ENCODE assay signal across 12 mouse cellular contexts in the genomic region with DNA sequence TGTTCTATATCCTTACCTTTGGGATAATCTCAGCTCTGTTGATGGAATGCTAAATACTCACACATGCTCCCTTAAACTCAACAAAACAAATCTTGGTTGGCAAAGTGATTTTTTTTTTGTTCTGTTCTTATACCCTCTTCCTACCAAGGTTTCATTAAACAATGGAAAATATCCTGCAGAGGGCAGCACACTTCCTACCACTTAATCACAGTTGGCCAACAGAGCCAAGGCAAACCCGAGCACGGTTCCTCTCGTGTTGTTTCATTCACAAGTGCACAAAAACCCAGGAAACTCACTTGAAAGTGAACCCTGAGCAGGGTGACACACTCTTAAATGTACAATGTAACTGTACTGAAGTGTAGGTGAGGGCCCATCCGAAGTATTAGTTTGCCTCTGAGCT.
DNase-seq lines count a peak whose midpoint lies in the region; ATAC-seq and TF ChIP-seq lines count a peak whose summit lies in the region.
"Had no signal": no experiment of that assay in that cellular context is flagged by ENCODE, and none has a peak within 500 bp of the region (broad histone marks: within the 10 kb centered on the region; RNA-seq: fewer than 3 reads in every experiment).

No protein-coding gene starts in this region.

- H3K4me2 ChIP-seq in intestine, postnatal 0 days (replicated peaks; ENCODE audit: low read depth), result no peak overlapping the region
- H3K4me2 ChIP-seq in intestine, embryonic 16.5 days (ENCODE audit: low read depth, low read length), result no peak overlapping the region
- H3K4me2 ChIP-seq in midbrain, postnatal 0 days (ENCODE audit: low read depth, low read length, poor library complexity, severe bottlenecking), result no peak overlapping the region
- H3K4me2 ChIP-seq in midbrain, embryonic 13.5 days (replicated peaks), result no peak overlapping the region
- H3K4me2 ChIP-seq: embryonic facial prominence, embryonic 15.5 days; hindbrain, embryonic 15.5 days had no signal

- H3K9ac ChIP-seq in intestine, postnatal 0 days (ENCODE audit: low read depth, low read length), result no peak overlapping the region
- no peak overlapping the region for H3K9ac ChIP-seq in intestine, embryonic 16.5 days (ENCODE audit: low read depth, low read length)
- no peak overlapping the region for H3K9ac ChIP-seq in midbrain, postnatal 0 days (replicated peaks; ENCODE audit: low read length, poor library complexity, severe bottlenecking)
- H3K9ac ChIP-seq in midbrain, embryonic 13.5 days (replicated peaks), result no peak overlapping the region
- H3K9ac ChIP-seq: embryonic facial prominence, embryonic 15.5 days; hindbrain, embryonic 15.5 days had no signal

- ATAC-seq in intestine, postnatal 0 days, result no peak
- ATAC-seq in intestine, embryonic 16.5 days, result no peak
- ATAC-seq in midbrain, postnatal 0 days (ENCODE audit: low FRiP score), result no peak
- ATAC-seq in midbrain, embryonic 13.5 days, result no peak
- no peak for ATAC-seq in frontal cortex, adult (ENCODE audit: low TSS enrichment)
- ATAC-seq: activated CD4-positive, CD25-positive, alpha-beta regulatory T cell, adult 4 months had no signal

- H3K4me3 ChIP-seq in intestine, postnatal 0 days (ENCODE audit: low read depth, low read length), result no peak overlapping the region
- no peak overlapping the region for H3K4me3 ChIP-seq in intestine, embryonic 16.5 days (ENCODE audit: low read length)
- H3K4me3 ChIP-seq in midbrain, postnatal 0 days (ENCODE audit: low read depth, low read length), result no peak overlapping the region
- no peak overlapping the region for H3K4me3 ChIP-seq in midbrain, embryonic 13.5 days (replicated peaks)
- H3K4me3 ChIP-seq: embryonic facial prominence, embryonic 15.5 days; hindbrain, embryonic 15.5 days; megakaryocyte, embryonic 14.5 days had no signal

- no peaks in the 10 kb centered on the region for H3K9me3 ChIP-seq in intestine, postnatal 0 days (ENCODE audit: control insufficient read depth)
- H3K9me3 ChIP-seq in intestine, embryonic 16.5 days (ENCODE audit: control insufficient read depth, low read length), result no peaks in the 10 kb centered on the region
- no peaks in the 10 kb centered on the region for H3K9me3 ChIP-seq in midbrain, postnatal 0 days (ENCODE audit: low read length)
- no peaks in the 10 kb centered on the region for H3K9me3 ChIP-seq in midbrain, embryonic 13.5 days
- H3K9me3 ChIP-seq: embryonic facial prominence, embryonic 15.5 days; hindbrain, embryonic 15.5 days; megakaryocyte, embryonic 14.5 days had no signal

- peak; percentile 53 for TF ChIP-seq CTCF in intestine, postnatal 0 days (IDR thresholded peaks at IDR 0.05; ENCODE audit: low read depth)
- peak; percentile 64 for TF ChIP-seq CTCF in midbrain, postnatal 0 days (IDR thresholded peaks at IDR 0.05)

- no peak overlapping the region for H3K27ac ChIP-seq in intestine, postnatal 0 days (ENCODE audit: low read depth, low read length)
- no peak overlapping the region for H3K27ac ChIP-seq in intestine, embryonic 16.5 days (ENCODE audit: low read length)
- H3K27ac ChIP-seq in midbrain, postnatal 0 days (ENCODE audit: low read depth, low read length), result no peak overlapping the region
- no peak overlapping the region for H3K27ac ChIP-seq in midbrain, embryonic 13.5 days
- H3K27ac ChIP-seq: embryonic facial prominence, embryonic 15.5 days; hindbrain, embryonic 15.5 days had no signal

- DNase-seq in adrenal gland, postnatal 10 days, result peak; percentile 53
- no peak for DNase-seq in adrenal gland, adult 8-10 months
- DNase-seq in midbrain, postnatal 0 days (ENCODE audit: low spot score), result peak; percentile 25
- no peak for DNase-seq in embryo, embryonic 10 days (ENCODE audit: low spot score)

- 59% methylated on average over 4 of the region's 4 CpGs for WGBS in intestine, postnatal 0 days
- WGBS in intestine, embryonic 16.5 days, result 62% methylated on average over 4 of the region's 4 CpGs
- 71% methylated on average over 4 of the region's 4 CpGs for WGBS in midbrain, postnatal 0 days
- WGBS in midbrain, embryonic 13.5 days, result 79% methylated on average over 4 of the region's 4 CpGs

- no peaks in the 10 kb centered on the region for H3K4me1 ChIP-seq in intestine, postnatal 0 days (replicated peaks; ENCODE audit: control insufficient read depth, insufficient read depth, low read length)
- H3K4me1 ChIP-seq in intestine, embryonic 16.5 days (ENCODE audit: control insufficient read depth, insufficient read depth, low read length), result no peaks in the 10 kb centered on the region
- H3K4me1 ChIP-seq in midbrain, postnatal 0 days (ENCODE audit: insufficient read depth, low read length), result no peaks in the 10 kb centered on the region
- no peaks in the 10 kb centered on the region for H3K4me1 ChIP-seq in midbrain, embryonic 13.5 days (replicated peaks)
- H3K4me1 ChIP-seq: embryonic facial prominence, embryonic 15.5 days; hindbrain, embryonic 15.5 days had no signal

- H3K36me3 ChIP-seq in intestine, postnatal 0 days (ENCODE audit: control insufficient read depth, insufficient read depth), result no peaks in the 10 kb centered on the region; the same call in 1 of the 2 replicates
- H3K36me3 ChIP-seq in intestine, embryonic 16.5 days (ENCODE audit: control insufficient read depth, insufficient read depth, low read length), result no peaks in the 10 kb centered on the region; the same call in 1 of the 2 replicates
- peaks cover 38% of the 10 kb centered on the region for H3K36me3 ChIP-seq in midbrain, postnatal 0 days (ENCODE audit: insufficient read depth, low read length)
- H3K36me3 ChIP-seq in midbrain, embryonic 13.5 days, result peaks cover 14% of the 10 kb centered on the region

- H3K27me3 ChIP-seq in intestine, postnatal 0 days (replicated peaks; ENCODE audit: control insufficient read depth, insufficient read depth, low read length), result no peaks in the 10 kb centered on the region
- H3K27me3 ChIP-seq in intestine, embryonic 16.5 days (replicated peaks; ENCODE audit: control insufficient read depth, insufficient read depth, low read length), result no peaks in the 10 kb centered on the region
- no peaks in the 10 kb centered on the region for H3K27me3 ChIP-seq in midbrain, postnatal 0 days (ENCODE audit: insufficient read depth, low read length)
- H3K27me3 ChIP-seq in midbrain, embryonic 13.5 days, result no peaks in the 10 kb centered on the region
- H3K27me3 ChIP-seq: embryonic facial prominence, embryonic 15.5 days; hindbrain, embryonic 15.5 days had no signal

Comparison
In these comparisons a context has a peak if more than half of its experiments do, and no peak if none do; other contexts are left out.
1. DNase-seq: peak in adrenal gland, postnatal 10 days (single experiment) and midbrain, postnatal 0 days (single experiment); none in adrenal gland, adult 8-10 months (single experiment) and embryo, embryonic 10 days (single experiment).